Mouse (Mus musculus) ovary, postnatal 10 days (tissue): ENCODE measurements at regions not wholly inside any gene's neighbourhood (a gene's known extent, or its start where the extent isn't known, plus 50 kb on each side); places are given as distances from the start of the nearest gene placed in this dataset.
A peak's percentile ranks its signal among the peaks of the same experiment; 100 is the strongest.

Source experiments
- DNase-seq: peaks from one replicate; pipeline ENCODE4 v3.0.0; 2022; ENCODE audit warnings: low spot score

DNA sequence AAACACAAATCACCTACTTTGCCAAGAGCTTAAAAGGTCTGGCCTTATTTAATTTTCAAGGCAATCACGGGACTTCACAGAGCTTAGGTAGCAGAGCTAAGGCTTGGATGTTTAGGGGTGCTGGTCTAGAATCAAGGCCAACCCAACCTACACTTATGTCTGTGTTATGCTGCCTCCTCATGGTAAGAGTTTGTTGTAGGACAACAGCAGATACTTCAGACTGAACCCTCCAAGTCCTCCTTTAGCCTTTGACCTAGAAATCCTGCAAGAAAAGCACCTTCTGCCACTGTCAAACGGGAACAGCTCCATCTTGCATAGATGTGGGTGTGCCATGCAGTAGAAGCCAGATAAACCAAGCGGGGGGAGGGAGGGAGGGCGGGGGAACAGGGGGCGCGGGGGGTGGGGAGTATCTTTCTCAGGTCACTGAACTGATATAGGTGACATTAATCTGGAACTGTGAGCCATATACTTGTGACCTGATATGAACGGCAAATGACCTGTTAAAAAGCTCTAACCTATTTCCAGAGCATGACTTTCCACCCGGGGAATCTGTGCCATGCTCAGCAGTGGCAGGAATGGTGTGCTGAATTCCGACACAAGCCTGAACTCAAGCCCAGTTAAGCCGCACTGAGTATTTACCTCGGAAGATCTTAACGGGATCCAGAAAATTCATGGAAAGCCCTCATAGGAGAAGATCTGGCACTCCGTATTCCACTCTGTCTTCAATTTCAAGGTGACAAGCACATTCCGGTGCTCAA is 838.3 kb downstream of the Gsdmc2 start:
- DNase-seq: no peak

DNA sequence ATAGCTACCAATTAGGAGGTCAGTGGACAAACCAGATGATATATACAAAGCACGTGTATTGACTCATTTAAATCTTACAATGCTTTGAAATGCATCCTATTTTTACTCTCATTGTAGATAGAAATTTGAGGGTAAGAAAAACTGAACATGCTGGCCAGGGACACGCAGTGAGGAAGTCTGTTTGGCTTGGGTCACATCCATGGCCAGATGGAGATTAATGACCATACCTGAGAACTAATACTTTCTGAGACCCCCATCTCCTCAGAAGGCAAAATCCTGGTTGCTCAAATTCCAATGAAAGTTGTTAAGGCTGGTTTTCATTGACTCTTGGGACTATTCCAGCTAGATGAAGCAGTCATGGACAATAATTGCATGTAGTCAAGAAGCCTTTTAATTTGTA is 850.3 kb downstream of the Gsdmc2 start:
- no peak for DNase-seq

DNA sequence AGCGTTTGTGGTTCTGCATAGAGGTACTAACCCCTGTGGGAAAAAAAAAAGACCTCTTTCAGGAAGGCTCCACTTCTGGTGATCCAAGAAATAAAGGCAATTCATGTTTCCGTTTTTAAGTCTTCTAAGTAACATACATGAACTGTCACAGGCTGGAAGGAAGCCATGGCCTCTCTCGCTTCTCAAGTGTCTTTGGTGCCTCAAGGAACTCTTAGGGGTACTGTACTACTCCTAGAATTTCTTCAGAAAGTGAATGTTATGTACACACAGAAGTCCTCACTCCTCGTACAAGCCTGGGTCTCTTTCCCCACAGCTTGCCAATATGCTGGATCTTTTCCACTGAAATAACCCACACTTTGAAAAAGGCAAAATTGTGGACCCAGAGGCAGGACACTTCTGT is 858.1 kb downstream of the Gsdmc2 start:
- DNase-seq: no peak

DNA sequence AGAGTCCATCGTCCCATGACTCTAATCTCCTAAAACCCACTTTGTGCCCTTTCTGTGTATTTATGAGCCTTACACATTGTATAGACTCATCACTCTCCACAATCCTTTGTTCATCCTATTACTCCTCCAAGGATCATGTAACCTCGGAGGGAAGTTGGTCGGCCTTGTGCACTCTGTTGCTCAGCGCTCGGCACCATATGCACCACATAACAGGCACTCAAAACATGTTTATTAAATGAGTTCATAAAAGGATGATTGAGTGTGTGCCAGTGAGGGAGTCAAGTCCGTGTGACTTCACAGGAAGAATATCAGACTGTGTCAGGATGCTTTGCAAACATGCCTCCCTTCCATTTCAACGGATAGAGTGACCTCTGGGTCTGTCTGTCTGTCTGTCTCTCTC is 858.8 kb downstream of the Gsdmc2 start:
- DNase-seq: no peak

DNA sequence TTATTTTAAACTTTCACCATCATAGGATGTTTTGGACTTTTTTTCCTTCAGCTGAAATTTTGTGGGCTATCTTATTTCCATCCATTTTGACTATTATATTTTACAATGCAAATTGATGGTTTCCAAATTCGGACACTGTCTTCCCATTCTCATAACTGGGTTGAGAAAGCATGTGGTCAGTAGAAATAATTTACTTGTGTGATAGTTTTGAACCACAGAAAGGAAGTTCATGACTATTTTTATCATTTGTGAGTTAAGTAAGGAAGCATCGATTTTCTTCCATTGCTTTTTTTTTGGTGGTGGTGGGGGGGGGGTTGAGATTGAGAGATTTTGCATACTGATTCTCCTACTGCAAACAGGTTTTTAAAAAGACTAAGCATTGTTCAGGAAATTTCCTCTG is 874.4 kb downstream of the Gsdmc2 start:
- no peak for DNase-seq

DNA sequence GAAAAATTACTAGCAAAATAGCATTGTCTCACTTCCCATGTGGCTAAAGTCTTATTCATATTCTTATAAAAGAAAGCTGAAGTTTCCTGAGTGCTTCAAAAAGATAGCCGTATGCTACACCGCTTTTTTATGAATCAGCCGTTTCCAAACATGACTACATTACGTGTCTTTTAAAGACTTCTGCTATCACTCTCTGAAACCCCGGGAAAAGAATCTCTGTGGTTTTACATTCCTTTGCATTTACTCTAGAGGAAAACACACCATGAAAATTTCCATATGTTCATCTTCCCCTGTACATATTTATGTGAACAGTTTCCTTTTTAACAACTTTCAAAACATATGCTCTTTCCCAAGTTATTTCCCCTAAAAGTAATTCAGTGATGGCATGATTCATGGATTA is 882.3 kb downstream of the Gsdmc2 start:
- no peak for DNase-seq

DNA sequence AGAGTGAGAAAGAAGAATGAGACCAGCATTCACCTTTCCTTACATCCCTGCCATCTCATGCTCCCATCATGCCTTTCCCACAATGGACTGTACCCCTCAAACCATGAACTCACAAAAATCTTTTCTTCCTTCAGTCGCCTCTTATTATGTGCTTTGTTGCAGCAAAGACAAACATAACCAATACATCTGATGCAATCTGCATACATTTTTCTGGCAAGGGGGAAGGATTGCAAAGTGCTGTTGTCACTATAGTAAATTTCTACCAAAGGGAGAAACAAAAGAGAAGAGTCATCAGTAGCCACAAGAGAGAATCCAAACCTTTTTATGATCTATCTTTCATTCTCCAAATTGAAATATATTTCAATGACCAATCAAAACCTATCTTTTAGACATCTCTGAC is 884.4 kb downstream of the Gsdmc2 start:
- no peak for DNase-seq

DNA sequence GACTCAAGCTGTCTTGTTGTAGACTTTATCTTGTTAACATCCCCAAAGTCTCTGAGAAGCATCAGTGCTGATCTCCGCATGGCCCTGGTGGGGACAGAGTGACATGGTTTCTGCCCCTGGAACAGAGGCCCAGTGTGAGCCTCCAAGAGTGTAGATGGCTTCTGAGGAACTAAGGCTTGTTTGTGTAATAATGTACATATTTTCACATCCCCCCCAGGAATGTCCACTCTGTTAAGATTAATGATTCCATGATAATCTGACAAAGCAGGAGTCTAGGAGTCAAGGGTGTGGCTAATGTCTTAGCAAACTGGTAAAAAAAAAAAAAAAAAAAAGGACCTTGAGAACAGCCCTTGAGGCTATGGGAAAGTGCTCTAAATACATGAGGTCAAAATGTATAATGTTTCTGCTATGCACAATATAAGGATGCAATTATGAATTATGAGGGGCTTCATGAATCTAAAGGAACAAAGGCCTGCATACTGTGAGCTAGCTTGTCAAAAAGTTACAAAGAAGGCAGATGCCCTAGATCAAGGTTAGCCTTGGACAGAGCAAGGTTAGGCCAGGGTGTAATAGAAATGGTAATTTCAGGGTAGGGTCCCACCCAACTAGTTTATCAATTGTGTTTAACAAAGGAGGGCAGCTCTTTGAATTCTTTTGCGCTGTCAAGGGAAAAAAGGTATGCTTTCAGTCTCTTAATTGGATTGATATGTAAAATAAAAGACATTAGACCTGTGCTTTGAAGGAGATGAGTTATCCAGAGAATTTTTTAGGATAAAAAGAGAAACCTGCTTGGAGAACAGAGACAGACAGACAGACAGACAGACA is 886.3 kb downstream of the Gsdmc2 start:
- DNase-seq: no peak

DNA sequence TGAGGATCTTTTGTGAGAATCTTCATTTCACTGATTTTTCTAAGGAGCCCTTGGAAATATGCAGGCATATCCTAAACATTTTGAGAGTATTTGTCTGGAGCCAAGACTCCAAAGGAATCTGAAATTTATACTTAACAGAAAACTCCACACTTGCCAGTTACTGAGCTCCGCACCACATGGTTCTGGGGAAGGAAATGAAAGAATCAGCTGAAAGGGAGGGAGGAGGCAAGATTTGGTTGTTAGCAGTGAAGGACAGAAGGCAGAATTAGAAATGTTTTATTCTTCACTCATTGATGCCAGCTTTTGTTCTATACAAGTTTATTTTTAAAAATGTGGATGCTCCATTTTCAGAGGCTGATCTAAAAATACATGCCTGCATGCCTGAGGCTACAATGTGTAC is 890.1 kb downstream of the Gsdmc2 start:
- DNase-seq: no peak

DNA sequence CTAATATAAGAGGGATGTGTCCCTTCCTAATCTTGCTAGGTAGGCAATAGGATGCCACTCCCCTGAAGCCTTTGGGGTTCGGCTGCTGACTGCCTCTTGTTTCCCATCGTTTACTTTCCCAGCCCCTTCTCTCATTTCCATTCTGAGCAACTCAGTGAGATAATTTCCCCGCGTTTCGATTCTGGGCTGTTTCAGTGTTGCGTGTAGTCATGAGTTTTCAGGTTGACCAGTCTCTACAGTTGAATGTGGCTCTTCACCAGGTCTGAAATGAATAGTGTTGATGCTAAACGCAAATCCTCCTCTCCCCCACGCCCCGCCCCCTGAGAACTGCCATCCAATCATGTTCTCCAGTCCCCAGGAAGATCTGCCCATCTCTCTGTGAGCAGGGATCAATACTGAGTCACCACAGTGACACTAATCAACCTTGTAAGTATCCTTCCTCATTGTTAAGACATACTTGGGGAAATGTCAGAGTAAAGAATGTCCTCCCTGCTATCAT is 890.6 kb downstream of the Gsdmc2 start:
- DNase-seq: no peak

DNA sequence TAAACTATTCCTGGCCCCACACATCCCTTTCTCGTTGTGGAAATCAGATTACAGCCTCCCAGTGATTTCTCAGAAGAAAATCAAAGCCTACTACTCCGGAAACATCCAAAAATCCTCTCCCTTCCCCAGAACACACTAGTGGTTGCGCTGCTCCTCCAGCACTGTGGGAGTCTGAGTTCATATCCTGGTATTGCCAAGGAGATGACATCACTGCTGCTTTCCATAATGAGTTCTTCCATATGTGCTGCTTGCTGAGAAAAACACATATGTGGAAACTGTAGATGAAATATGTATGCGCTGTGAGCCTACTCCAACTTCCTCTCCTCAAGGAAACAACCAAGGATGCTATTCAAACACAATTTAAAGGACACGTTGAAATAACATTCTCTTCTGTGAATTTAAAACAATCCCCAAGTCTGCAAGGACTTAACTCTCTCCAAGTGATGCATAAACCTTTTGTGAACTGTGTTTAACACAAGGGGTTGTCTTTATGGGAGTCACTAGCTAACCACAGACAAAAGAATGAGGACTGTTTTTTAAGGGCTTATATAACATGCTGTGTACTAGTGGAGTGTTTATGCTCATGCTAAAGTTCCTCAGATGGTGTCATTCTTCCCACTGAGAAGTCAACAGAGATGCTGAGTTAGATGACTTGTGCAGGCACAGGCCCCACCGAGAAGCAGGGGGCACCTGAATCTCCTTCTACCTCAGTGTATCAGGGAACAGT is 891.6 kb downstream of the Gsdmc2 start:
- no peak for DNase-seq

DNA sequence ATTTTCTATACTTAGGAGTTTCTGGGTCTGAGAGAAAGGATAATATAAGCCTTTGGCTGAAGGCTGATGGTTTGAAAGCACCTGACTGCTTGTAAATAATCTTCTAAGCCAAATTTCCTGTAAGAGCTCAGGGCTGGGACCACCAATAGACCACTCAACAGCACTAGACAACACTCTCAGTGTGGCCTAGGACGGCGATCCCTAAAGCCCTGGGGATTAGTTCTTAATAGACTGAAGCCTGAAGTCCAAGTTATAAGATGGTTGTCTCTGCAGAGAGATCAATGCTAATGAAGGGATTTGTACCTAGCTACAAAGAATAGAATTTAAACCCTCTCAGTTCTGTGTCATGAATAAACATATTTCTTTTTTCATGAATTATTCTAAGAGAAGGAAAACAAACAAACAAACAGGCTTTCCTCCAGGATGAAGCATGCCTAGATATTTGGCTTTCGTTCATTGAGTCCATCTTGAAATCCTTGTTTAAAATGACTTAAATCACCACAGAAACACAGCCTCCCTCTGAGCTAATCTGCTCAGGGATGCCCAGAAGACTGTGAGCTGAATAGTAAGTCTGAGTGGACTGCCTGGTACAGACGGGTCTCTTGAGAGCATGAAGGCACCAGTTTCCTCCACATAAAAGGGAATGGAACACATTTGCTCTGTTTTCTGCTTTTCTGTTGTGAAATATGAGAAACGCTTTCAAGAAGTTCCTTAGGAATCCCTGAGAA is 892.3 kb downstream of the Gsdmc2 start:
- no peak for DNase-seq

DNA sequence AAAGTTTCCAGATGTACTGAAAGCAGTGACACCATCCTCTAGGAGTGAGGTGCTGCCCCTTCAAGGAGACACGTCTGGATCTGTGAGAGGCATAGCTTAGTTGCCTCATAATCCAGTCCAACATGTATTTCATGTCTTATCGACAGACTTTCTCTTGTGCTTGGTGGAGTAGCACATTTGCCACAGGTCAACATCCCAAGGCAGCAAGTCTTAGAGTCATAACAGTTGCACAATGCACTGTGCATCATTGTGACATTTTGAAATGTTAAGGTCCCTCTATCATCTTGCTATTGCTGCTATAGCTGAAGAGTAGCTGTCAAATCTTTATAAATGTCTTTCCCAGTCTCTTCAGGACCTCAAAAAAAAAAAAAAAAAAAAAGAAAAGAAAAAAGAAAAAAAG is 905.6 kb downstream of the Gsdmc2 start:
- no peak for DNase-seq

DNA sequence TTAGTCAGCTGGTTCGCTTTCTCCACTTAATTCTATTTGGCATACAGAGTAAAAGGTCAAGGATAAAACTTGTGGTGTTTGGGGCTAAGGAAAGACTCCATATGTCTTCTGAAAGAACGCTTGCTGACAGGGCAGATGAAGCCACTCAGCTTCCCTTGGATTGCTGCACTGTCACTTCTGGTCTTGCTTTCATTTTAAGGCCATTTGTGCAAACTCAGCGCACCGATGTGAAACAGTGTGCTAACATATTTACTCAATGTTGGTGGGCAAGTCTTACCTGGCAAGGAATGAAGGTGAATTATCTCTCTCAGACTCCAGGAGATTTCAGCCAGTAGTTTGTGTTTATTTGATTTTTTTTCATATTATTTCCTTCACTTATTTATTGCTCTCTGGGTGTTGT is 907.2 kb downstream of the Gsdmc2 start:
- DNase-seq: no peak

DNA sequence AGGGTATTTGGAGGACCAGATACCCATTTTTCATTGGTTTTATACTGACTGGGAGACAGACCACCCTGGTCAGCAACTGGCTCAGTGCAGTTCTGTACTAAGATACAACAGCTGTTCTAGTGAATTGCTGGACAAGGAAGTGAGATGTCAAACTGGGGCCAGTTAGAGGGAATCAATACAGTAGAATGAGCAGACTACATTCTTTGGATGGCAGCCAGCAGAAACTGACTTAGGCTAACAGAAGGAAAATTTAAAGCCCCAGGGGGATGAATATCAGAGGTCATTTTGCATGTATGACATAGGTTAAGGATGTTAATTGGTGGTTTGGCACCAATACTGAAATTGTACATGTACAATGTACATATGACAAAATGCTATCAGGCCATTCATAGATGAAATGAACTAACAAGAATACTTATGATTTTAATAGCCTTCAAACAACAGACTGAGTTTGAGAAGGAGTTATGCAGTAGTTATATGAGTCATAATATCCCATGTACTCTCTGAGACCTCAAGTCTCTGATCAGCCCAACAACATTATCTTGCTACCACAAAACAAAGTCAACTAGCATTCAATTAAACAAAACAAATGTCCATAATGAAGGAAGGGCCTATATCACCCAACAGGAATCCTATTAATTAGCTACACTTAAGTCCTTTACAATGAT is 910.3 kb downstream of the Gsdmc2 start:
- no peak for DNase-seq

DNA sequence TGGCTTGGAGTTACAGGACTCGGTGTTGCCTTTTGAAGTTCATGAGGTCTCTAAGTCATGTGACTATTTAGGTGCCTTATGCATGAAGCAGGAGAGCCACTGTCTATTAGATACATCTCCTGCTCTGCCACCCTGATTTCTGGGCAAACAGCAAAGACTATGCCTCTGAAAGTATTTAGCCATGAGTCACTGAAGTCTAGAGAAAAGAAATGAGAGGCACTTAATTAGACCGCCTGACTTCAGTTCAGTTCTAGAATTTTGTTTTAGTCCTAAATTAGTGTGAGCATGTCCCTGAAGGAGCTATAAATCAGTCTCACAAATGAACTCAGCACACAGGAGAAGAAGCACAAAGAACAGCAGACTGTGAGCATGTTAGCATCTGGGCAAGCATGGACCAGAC is 924.5 kb downstream of the Gsdmc2 start:
- no peak for DNase-seq

DNA sequence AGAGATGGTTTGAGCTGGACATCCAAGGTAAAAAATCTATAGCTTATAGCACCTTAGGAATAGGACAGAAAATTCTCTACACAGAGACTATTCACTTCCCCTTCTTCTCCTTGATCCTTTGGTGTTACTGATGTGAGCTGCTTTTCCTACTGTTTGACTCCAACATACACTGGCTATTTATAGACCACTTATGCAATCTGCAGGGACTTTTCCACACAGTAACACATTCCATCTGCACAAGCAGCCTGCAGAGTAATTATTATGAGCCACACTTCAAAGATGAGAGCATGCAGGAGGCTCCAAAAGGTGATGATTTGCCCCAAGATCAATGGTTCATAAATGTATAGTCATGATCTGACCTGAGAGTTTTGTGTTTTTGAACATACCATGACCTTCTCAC is 925.7 kb downstream of the Gsdmc2 start:
- no peak for DNase-seq

DNA sequence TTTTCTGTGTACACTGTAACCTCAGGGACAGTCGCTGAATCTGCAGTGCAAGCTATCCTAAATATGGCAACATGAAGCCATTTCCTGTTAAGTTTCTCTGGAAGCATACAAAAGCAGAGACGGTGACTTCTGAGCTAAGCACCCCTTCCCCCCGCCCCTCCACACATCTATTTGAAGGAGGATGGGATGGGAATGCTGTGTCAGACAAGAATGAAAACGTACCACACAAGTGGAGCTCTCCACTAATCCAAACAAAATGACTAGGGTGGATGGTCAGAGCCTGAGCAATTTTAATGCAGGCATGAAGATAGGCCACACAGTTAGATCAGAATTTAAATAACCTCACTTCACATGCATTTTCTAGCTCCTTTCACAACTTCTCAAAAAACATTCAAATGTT is 936.6 kb downstream of the Gsdmc2 start:
- no peak for DNase-seq

DNA sequence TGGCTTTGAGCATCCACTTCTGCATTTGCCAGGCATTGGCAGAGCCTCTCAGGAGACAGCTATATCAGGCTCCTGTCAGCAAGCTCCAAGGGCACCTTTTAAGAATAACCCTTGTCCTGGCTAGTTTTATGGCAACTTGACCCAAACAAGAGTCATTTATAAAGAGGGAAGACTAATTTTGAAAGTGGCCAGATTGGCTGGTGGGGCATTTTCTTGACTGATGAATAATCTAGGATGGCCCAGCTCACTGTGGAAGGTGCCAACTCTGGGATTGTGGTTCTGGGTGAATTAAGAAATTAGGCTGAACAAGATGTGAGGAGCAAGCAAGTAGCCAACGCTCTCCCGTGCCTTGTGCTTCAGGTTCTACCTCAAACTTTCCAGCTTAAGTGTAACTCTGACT is 937.8 kb downstream of the Gsdmc2 start:
- DNase-seq: no peak

DNA sequence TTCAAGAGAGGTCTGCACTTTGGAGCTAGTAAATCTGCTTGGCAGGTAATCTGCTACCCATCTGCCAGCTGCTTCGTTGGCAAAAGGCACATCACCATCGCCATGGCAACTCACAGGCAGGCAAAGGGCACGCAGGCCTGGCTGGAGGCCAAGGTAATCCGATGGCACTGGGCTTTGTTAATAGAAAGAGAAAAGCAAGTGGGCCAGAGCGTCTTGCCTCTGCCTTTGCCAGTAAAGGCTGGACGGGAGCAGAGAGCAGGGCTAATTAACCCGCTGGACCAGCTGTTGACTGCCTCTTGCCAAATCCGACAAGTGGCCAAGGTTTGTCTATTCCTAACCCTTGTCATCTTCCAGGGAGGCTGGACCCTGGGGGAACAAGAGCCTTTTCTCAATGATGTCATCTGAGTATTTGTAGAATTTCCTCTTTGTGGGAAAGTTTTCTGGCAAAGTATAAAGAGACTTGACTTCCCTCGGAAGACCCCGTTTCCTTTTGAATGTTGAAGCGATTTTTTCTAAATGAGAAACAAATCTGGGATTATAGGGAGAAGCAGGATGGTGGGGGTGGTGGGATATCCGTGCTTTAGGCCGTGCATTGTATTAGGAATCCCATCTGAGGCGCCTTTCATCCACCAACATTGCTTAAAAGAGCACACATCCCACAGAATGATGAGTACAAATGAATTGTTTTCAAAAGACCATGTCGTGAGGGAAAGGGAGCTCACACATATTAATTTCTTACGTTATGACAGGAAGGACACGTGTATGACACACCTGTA is 941.7 kb downstream of the Gsdmc2 start:
- DNase-seq: peak; percentile 26

DNA sequence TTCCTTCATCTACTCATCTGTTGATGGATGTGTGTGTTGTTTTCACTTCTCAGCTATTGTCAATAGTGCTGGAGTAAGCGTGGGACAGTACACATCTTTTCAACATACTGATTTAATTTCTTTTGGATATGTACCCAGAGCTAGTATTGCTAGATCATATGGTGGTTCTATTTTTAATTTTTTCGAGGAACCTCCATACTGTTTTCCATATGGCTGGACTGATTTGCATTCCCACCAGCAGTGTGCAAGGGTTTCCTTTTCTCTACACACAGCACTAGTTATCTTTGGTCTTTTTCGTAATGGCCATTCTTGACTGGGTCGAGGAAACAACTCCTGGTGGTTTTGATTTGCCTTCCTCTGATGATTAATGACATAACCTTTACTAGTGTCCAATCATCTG is 943.0 kb downstream of the Gsdmc2 start:
- no peak for DNase-seq
